Mouse (Mus musculus) gonadal fat pad, adult 2 months (tissue): Measurements from ENCODE around the gene Otud5. TPM values are rescaled to one million over a fixed set of nuclear protein-coding genes. Genes with fewer than 3 reads are reported as not detected.
A peak's percentile ranks its signal among the peaks of the same experiment; 100 is the strongest.
"Not testable (repeated sequence)": the region's sequence is repeated elsewhere in the genome, so short reads cannot be mapped to it uniquely, and the experiment has no call there.

Experiments used
- DNase-seq: peaks from one replicate; pipeline ENCODE4 v3.0.0-alpha.2; 2012; ENCODE audit warnings: low read depth
- polyA plus RNA-seq: library from polyadenylated mRNA; depleted of rRNA; stranded (reverse); fragments of >200 nt; gene quantifications from 2 replicates; pipeline ENCODE4 v1.2.3, GENCODE M21; 2012; rRNA removed

The Otud5 gene
- polyA plus RNA-seq, 1 experiment, result 24.3 TPM

- no peak for DNase-seq
Observed at GRCm38 (mm10) chrX:7879819-7880218, 38.7 kb downstream of the Otud5 start.

GRCm38 (mm10) chrX:7883841-7884567 lies 42.8 kb downstream of the Otud5 start, which contains the start of gene Slc35a2:
TSS of gene Slc35a2 (plus strand) at chrX:7884028.
- DNase-seq, result peak; percentile 65

- DNase-seq, result no peak
Observed at GRCm38 (mm10) chrX:7898211-7898610, 57.0 kb downstream of the Otud5 start.

GRCm38 (mm10) chrX:7898880-7899874 lies 58.0 kb downstream of the Otud5 start, which contains the start of the genes Pqbp1 and Timm17b:
TSS of gene Pqbp1 (minus strand) at chrX:7899269.
TSS of gene Timm17b (plus strand) at chrX:7899357.
- DNase-seq, result peak; percentile 45

GRCm38 (mm10) chrX:7904441-7904840 lies 63.3 kb downstream of the Otud5 start:
- no peak for DNase-seq

- no peak for DNase-seq
Observed at GRCm38 (mm10) chrX:7907735-7908134, 66.6 kb downstream of the Otud5 start, which contains the start of gene Gm10491. TSS of gene Gm10491 (minus strand) at chrX:7907835.

GRCm38 (mm10) chrX:7909242-7909641 lies 68.1 kb downstream of the Otud5 start, which contains the start of gene Gm10490:
TSS of gene Gm10490 (plus strand) at chrX:7909542.
- not testable (repeated sequence) for DNase-seq

GRCm38 (mm10) chrX:7910473-7910872 lies 69.3 kb downstream of the Otud5 start:
- DNase-seq, result no peak

- not testable (repeated sequence) for DNase-seq
Observed at GRCm38 (mm10) chrX:7915669-7916068, 74.5 kb downstream of the Otud5 start.

- not testable (repeated sequence) for DNase-seq
Observed at GRCm38 (mm10) chrX:7917960-7918359, 76.8 kb downstream of the Otud5 start.

- no peak for DNase-seq
Observed at GRCm38 (mm10) chrX:7919601-7920383, 78.6 kb downstream of the Otud5 start, which contains the start of gene Pcsk1n. TSS of gene Pcsk1n (plus strand) at chrX:7919822.

GRCm38 (mm10) chrX:7922032-7922431 lies 80.9 kb downstream of the Otud5 start:
- no peak for DNase-seq

Other genes with a start within 250 kb of the Otud5 start
- 12.8 and 15.2 TPM in 2 replicates for gene Ccdc22, start 235.8 kb upstream of the Otud5 start, polyA plus RNA-seq
- 0.05 and 0.08 TPM in 2 replicates for gene Cacna1f, start 234.3 kb upstream of the Otud5 start, polyA plus RNA-seq
- 4.7 and 13.6 TPM in 2 replicates for gene Syp, start 202.9 kb upstream of the Otud5 start, polyA plus RNA-seq
- 21.3 and 23.1 TPM in 2 replicates for gene Prickle3, start 184.1 kb upstream of the Otud5 start, polyA plus RNA-seq
- gene Plp2, start 170.0 kb upstream of the Otud5 start, polyA plus RNA-seq, result 425 and 457 TPM in 2 replicates
- 3.6 and 5.5 TPM in 2 replicates for gene Magix, start 160.1 kb upstream of the Otud5 start, polyA plus RNA-seq
- 10.3 and 10.4 TPM in 2 replicates for gene Gpkow, start 144.2 kb upstream of the Otud5 start, polyA plus RNA-seq
- 75.7 and 96.4 TPM in 2 replicates for gene Wdr45, start 127.0 kb upstream of the Otud5 start, polyA plus RNA-seq
- 0.32 TPM in 1 of 2 replicates, not detected in the other for gene Gm45208, start 119.1 kb upstream of the Otud5 start, polyA plus RNA-seq
- 20.9 TPM in 2 replicates for gene Praf2, start 112.9 kb upstream of the Otud5 start, polyA plus RNA-seq
- 16.7 and 23.1 TPM in 2 replicates for gene Ccdc120, start 90.5 kb upstream of the Otud5 start, polyA plus RNA-seq
- 38.8 and 54.6 TPM in 2 replicates for gene Tfe3, start 78.8 kb upstream of the Otud5 start, polyA plus RNA-seq
- gene Gripap1, start 51.6 kb upstream of the Otud5 start, polyA plus RNA-seq, result 29.8 and 32.7 TPM in 2 replicates
- gene Kcnd1, start 19.1 kb upstream of the Otud5 start, polyA plus RNA-seq, result 9.9 and 10.7 TPM in 2 replicates
- 18.2 and 21.4 TPM in 2 replicates for gene Pim2, start 36.9 kb downstream of the Otud5 start, polyA plus RNA-seq
- gene Slc35a2, start 42.7 kb downstream of the Otud5 start, polyA plus RNA-seq, result 69.7 and 86.0 TPM in 2 replicates
- gene Pqbp1, start 57.9 kb downstream of the Otud5 start, polyA plus RNA-seq, result 49.8 and 52.7 TPM in 2 replicates
- gene Timm17b, start 58.0 kb downstream of the Otud5 start, polyA plus RNA-seq, result 32.4 and 38.3 TPM in 2 replicates
- not detected in 2 replicates for gene Gm10491, start 66.5 kb downstream of the Otud5 start, polyA plus RNA-seq
- not detected in 2 replicates for gene Gm10490, start 68.2 kb downstream of the Otud5 start, polyA plus RNA-seq
- 0.97 and 1.3 TPM in 2 replicates for gene Pcsk1n, start 78.5 kb downstream of the Otud5 start, polyA plus RNA-seq
- 0.16 TPM in 1 of 2 replicates, not detected in the other for gene Eras, start 87.2 kb downstream of the Otud5 start, polyA plus RNA-seq
- gene Hdac6, start 106.5 kb downstream of the Otud5 start, polyA plus RNA-seq, result 179 and 264 TPM in 2 replicates
- 0.13 and 0.16 TPM in 2 replicates for gene Gata1, start 136.7 kb downstream of the Otud5 start, polyA plus RNA-seq
- 0.22 and 0.31 TPM in 2 replicates for gene Glod5, start 177.1 kb downstream of the Otud5 start, polyA plus RNA-seq
- 16.0 and 16.5 TPM in 2 replicates for gene Suv39h1, start 233.4 kb downstream of the Otud5 start, polyA plus RNA-seq
- gene Was, start 249.1 kb downstream of the Otud5 start, polyA plus RNA-seq, result 7.8 and 9.5 TPM in 2 replicates